Mouse (Mus musculus): ENCODE data around the gene Gatb.

Gene Gatb

GRCm38 (mm10) chr3:85592640-85593252 lies 18.8 kb downstream of the Gatb start:
- DNase-seq (ENCODE audit: low read depth, low spot score) = no peak

GRCm38 (mm10) chr3:85594452-85594851 lies 20.5 kb downstream of the Gatb start:
- no peak for DNase-seq (ENCODE audit: low read depth, low spot score)

GRCm38 (mm10) chr3:85599526-85599925 lies 25.6 kb downstream of the Gatb start:
- DNase-seq (ENCODE audit: low read depth, low spot score) = no peak

- DNase-seq (ENCODE audit: low read depth, low spot score) = no peak
These were observed 28.0 kb downstream of the Gatb start for GRCm38 (mm10) chr3:85601841-85602305.

GRCm38 (mm10) chr3:85603811-85604210 lies 29.9 kb downstream of the Gatb start:
- DNase-seq (ENCODE audit: low read depth, low spot score) = no peak

GRCm38 (mm10) chr3:85606912-85607311 lies 33.0 kb downstream of the Gatb start:
- no peak for DNase-seq (ENCODE audit: low read depth, low spot score)

- DNase-seq (ENCODE audit: low read depth, low spot score) = no peak
These were observed 33.8 kb downstream of the Gatb start for GRCm38 (mm10) chr3:85607753-85608152.

GRCm38 (mm10) chr3:85616389-85616788 lies 42.5 kb downstream of the Gatb start:
- DNase-seq (ENCODE audit: low read depth, low spot score) = no peak

- no peak for DNase-seq (ENCODE audit: low read depth, low spot score)
These were observed 45.0 kb downstream of the Gatb start for GRCm38 (mm10) chr3:85618885-85619284.

- no peak for DNase-seq (ENCODE audit: low read depth, low spot score)
These were observed 45.4 kb downstream of the Gatb start for GRCm38 (mm10) chr3:85619345-85619744.

GRCm38 (mm10) chr3:85619751-85620150 lies 45.8 kb downstream of the Gatb start:
- DNase-seq (ENCODE audit: low read depth, low spot score) = no peak

GRCm38 (mm10) chr3:85629895-85630510 lies 56.1 kb downstream of the Gatb start:
- peak; percentile 3 for DNase-seq (ENCODE audit: low read depth, low spot score)

GRCm38 (mm10) chr3:85633733-85634132 lies 59.8 kb downstream of the Gatb start:
- no peak for DNase-seq (ENCODE audit: low read depth, low spot score)

GRCm38 (mm10) chr3:85634389-85635125 lies 60.6 kb downstream of the Gatb start:
- no peak for DNase-seq (ENCODE audit: low read depth, low spot score)

GRCm38 (mm10) chr3:85635126-85635419 lies 61.2 kb downstream of the Gatb start:
- no peak for DNase-seq (ENCODE audit: low read depth, low spot score)

- no peak for DNase-seq (ENCODE audit: low read depth, low spot score)
These were observed 61.7 kb downstream of the Gatb start for GRCm38 (mm10) chr3:85635591-85635990.

GRCm38 (mm10) chr3:85636716-85637447 lies 63.0 kb downstream of the Gatb start:
- DNase-seq (ENCODE audit: low read depth, low spot score) = no peak

- DNase-seq (ENCODE audit: low read depth, low spot score) = no peak
These were observed 67.8 kb downstream of the Gatb start for GRCm38 (mm10) chr3:85641751-85642150.

- DNase-seq (ENCODE audit: low read depth, low spot score) = no peak
These were observed 70.9 kb downstream of the Gatb start for GRCm38 (mm10) chr3:85644814-85645213.

GRCm38 (mm10) chr3:85645517-85646004 lies 71.6 kb downstream of the Gatb start:
- no peak for DNase-seq (ENCODE audit: low read depth, low spot score)

GRCm38 (mm10) chr3:85649176-85649575 lies 75.3 kb downstream of the Gatb start:
- DNase-seq (ENCODE audit: low read depth, low spot score) = no peak
